Mouse (Mus musculus) Patski (cell line): ENCODE measurements around the gene March5. TPM values are rescaled to one million over a fixed set of nuclear protein-coding genes. Genes with fewer than 3 reads are reported as not detected.

Experiments used
- ATAC-seq: fragments of 100-300 bp; one replicate; pipeline ENCODE4 v1.8.0; 2021
- CTCF ChIA-PET: fragments of 350-600 bp; sonication (Branson Sonifier 250); formaldehyde crosslinking; loops from one replicate; lab custom pipeline; 2022; ENCODE audit warnings: inconsistent platforms; lab: Charles Lee
- POLR2A ChIA-PET: fragments of 350-600 bp; sonication (Branson Sonifier 250); formaldehyde crosslinking; loops from one replicate; lab custom pipeline; 2022; ENCODE audit warnings: antibody characterized with exemption, inconsistent platforms; lab: Charles Lee
- DNase-seq: peaks from one replicate; pipeline ENCODE4 v3.0.0-alpha.2; 2011; ENCODE audit warnings: low read depth, low spot score
- H3K27me3 ChIP-seq: fragments of 371-371 bp; one replicate; pipeline ENCODE4 v1.5.1; 2021
- CTCF ChIP-seq: fragments of 100-300 bp; IDR thresholded peaks from one replicate; pipeline ENCODE4 v1.5.1; 2021
- in situ Hi-C: fragments of 300-500 bp; cut with MboI; formaldehyde crosslinking; loops from 3 replicates; pipeline ENCODE4 v1.11.1; 2018; ENCODE audit warnings: low pct_unique_long_range_greater_than_20kb, mixed read lengths
- polyA plus RNA-seq: library from polyadenylated mRNA; unstranded; gene quantifications from one replicate; pipeline ENCODE4 v1.2.3, GENCODE M21; 2021

Gene March5
- polyA plus RNA-seq, 1 experiment from 2014 or later, result 121 TPM

DNA sequence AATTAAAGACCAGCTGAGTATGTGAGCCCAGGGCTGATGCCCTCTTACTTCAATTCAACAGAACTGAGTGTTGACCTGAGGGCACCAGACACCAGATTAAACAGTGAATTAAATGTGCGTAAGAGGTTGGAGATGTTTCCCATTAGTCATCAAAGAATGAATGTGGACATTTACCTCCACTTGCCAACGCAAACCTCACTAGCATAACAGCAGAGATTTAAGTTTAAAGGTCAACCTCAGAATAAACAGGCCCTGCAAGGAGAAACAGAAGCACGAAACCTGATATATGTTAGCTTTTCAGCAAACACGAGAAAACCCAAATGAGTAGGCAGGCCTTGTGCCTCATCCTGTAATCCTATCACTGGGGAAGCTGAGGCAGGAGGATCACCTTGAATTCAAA is 55.0 kb downstream of the March5 start:
- CTCF ChIA-PET, result no interaction called here

GRCm38 (mm10) chr19:37263566-37263942 is 56.2 kb downstream of the March5 start:
- no peaks in the 10 kb centered on the region for H3K27me3 ChIP-seq
- DNase-seq (no peak), ATAC-seq (no peak)
- no peak for TF ChIP-seq CTCF
- POLR2A ChIA-PET, result no interaction called here
- in situ Hi-C loops, result loop anchor here (5.0 to 10.0 kb wide), 2 partner anchors 211 to 449 kb away; no protein-coding TSS in a partner anchor
- CTCF ChIA-PET, result no interaction called here

More for the DNA sequence above, 55.0 kb downstream of the March5 start:
- ATAC-seq (no peak), DNase-seq (no peak)
- no peaks in the 10 kb centered on the region for H3K27me3 ChIP-seq
- no peak for TF ChIP-seq CTCF
- in situ Hi-C loops, result loop anchor here (5.0 to 10.0 kb wide), 2 partner anchors 210 to 448 kb away; no protein-coding TSS in a partner anchor
- POLR2A ChIA-PET, result no interaction called here

DNA sequence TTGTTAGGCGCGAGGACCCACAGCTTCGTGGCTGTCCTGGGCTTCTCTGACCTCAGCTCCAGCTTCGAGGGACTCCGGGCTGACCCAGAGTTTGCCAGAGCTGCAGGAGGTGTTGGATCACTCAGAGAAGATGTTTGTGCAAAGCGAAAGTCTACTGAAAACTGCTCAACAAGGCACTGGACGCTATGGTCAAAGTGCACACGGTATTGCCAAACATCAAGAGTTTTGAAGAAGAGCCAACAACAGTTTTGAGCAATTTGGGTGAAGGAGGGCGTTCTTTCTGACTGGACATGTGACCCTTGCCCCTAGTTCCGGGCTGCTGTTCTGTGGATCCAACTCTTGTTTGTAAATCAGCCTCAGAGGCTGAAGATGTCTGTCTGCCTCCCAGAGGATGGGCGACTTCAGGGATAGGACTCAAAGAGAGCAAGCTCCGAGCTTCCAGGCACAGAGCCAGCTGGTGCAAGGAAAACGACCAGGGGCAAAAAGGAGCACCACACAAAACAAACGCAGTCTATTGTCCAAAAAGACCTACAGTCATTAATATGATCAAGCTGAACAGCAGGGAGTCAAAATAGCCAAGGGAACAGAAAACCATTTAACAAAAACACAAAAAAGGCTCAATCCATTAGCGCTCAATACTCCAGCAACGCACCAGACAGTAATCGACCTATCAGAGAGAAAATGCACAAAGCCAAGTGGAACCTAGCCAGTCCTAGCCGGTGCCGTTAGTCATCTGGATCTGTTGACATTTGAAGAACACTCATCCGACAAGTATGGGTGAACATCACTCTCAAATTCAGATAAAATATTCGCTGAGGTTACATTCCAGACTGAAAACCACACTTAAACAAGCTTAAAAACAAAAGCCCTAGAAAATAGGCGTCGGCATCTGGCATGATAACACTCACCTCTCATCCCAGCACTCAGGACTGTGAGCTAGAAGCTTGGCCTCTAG is 56.9 kb downstream of the March5 start:
- ChIA-PET CTCF (interaction anchor here (0.9 to 1.9 kb wide), 3 partner anchors 18 to 213 kb away, joined by 3 to 9 read pairs (median 5); no protein-coding TSS in a partner anchor), POLR2A (no interaction called here)
- H3K27me3 ChIP-seq, result no peaks in the 10 kb centered on the region
- peak; percentile 50 for DNase-seq
- in situ Hi-C loops, result loop anchor here (5.0 to 10.0 kb wide), 2 partner anchors 212 to 449 kb away; no protein-coding TSS in a partner anchor
- no peak for TF ChIP-seq CTCF
- peak; percentile 77 for ATAC-seq

GRCm38 (mm10) chr19:37265333-37266103 is 58.2 kb downstream of the March5 start:
- peak; percentile 73 for ATAC-seq
- TF ChIP-seq CTCF, result peak; percentile 98
- CTCF ChIA-PET, result interaction anchor here (0.9 to 1.9 kb wide), 4 partner anchors 17 to 263 kb away, joined by 3 to 9 read pairs (median 4); no protein-coding TSS in a partner anchor

DNA sequence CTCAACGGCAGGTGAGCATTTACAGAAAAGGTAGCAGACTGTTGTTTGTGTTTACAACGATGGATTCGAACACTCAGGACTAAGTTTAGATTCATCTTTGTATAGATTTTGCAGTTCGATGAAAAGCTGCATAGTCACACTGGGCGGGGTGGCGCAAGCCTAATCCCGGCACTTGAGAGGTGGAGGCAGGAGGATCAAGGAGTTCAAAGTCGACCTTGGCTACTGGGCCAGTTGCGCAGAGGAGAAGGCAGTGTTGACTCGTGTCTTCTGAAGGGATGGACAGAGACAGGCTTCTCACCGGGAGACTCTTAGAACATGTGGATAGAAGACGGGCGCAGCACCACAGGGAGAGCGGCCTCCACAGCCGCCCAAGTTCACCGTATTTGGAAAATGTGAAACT is 61.8 kb downstream of the March5 start:
- CTCF ChIA-PET, result interaction anchor here (0.8 kb wide), 1 partner anchor 218 kb away, joined by 4 read pairs; no protein-coding TSS in a partner anchor
- TF ChIP-seq CTCF, result no peak
- no peak for DNase-seq
- no peak for ATAC-seq
- no peaks in the 10 kb centered on the region for H3K27me3 ChIP-seq
- in situ Hi-C loops, result loop anchor here (10.0 kb wide), 1 partner anchor 454 kb away; no protein-coding TSS in a partner anchor
- POLR2A ChIA-PET, result no interaction called here

More at GRCm38 (mm10) chr19:37265333-37266103, 58.2 kb downstream of the March5 start:
- in situ Hi-C loops, result loop anchor here (10.0 kb wide), 1 partner anchor 451 kb away; no protein-coding TSS in a partner anchor
- no peaks in the 10 kb centered on the region for H3K27me3 ChIP-seq
- peak; percentile 39 for DNase-seq
- POLR2A ChIA-PET, result no interaction called here

Other genes starting within 250 kb of the March5 start
- 8.9 TPM for gene Cpeb3, start 1.1 kb downstream of the March5 start, polyA plus RNA-seq
- gene Ide, start 130.3 kb downstream of the March5 start, polyA plus RNA-seq, result 104 TPM
- 29.4 TPM for gene Kif11, start 168.9 kb downstream of the March5 start, polyA plus RNA-seq
- 2.1 TPM for gene Hhex, start 227.3 kb downstream of the March5 start, polyA plus RNA-seq